Mouse (Mus musculus): Measurements from ENCODE around the gene Ubqln1. TPM values are rescaled to one million over a fixed set of nuclear protein-coding genes. Genes with fewer than 3 reads are reported as not detected.
A peak's percentile ranks its signal among the peaks of the same experiment; 100 is the strongest.

Ubqln1 gene
- 142 and 144 TPM in 2 replicates for polyA plus RNA-seq (2014; fragmentation: Nextera tagmentation; extraction: Ambion mirVana)

DNA sequence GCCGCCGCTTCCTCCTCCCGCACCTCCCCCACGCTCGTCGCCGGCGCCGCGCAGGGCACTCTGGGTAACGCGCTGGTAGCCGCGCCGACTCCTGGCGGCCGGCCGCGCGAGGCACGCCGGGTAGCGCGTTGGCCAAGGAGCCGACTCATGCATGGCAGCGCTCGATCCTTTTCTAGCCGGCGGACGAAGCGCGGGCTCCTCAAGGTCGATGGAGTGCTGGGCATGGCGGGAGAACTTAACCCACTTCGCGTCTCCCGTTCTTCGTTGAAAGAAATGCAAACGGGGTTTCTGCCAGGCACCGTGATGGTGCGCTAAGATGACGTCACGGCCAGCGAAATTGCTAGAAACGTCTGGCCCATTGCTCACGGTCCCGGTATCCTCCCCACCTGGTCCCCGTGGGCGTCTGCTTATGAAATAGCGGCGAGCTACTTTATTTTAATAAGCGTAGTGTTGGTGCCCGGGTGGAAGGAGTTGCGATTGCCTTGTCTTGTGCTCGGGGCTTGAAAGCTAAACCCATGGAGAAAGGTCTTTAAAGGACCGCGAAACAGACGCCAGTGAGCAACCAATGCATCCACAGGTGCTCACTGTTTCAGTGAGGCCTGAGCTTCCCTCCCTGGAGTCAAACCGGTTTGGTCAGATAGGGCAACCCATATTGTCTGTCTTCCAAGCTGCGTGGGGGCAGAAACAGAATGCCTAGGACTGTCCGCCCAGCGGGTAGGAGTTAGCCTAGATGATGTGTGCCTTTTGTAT lies at the start of gene Ubqln1:
Ubqln1 (minus strand) TSS at position 62 of the 750 bp plus-strand sequence.
- Histone ChIP-seq H3K4me1 (ENCODE audit: control insufficient read depth, insufficient read depth, low read length) (no peaks in the 10 kb centered on the region), H3K27ac (replicated peaks; ENCODE audit: low read depth, low read length) (peak within 1 kb of the TSS; percentile 72), H3K4me2 (ENCODE audit: low read depth, low read length) (peak within 1 kb of the TSS; percentile 79), H3K9ac (replicated peaks; ENCODE audit: low read length) (peak within 1 kb of the TSS; percentile 96), H3K36me3 (replicated peaks; ENCODE audit: control insufficient read depth, insufficient read depth, low read depth, low read length) (no peaks in the 10 kb centered on the region), H3K4me3 (ENCODE audit: low read depth, low read length) (peak within 1 kb of the TSS; percentile 100), H3K27me3 (ENCODE audit: control insufficient read depth, insufficient read depth, low read length) (no peaks in the 10 kb centered on the region), H3K9me3 (replicated peaks; ENCODE audit: control insufficient read depth, low read length) (no peaks in the 10 kb centered on the region)
- ATAC-seq (replicated peaks; ENCODE audit: insufficient number of reproducible peaks, low FRiP score, low TSS enrichment, low read depth): peak; percentile 86
- peak; percentile 91 for DNase-seq (ENCODE audit: low spot score)
- 3% methylated on average over 56 of the region's 62 CpGs for WGBS

DNA sequence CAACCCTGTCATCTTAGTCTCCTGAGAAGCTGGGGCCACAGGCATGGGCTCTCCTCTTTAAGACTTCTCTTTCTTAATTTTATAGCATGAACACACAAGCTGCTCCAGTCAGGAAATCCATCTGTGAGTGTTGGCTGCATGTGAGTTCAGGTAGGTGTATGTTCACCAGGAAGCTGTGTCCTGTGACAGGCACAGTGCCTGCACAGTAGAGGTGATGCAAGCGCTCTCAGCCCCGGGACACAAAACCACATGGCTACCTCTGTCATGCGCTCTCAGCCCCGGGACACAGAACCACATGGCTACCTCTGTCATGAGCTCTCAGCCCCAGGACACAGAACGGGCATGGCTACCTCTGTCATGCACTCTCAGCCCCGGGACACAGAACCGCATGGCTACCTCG lies 48.1 kb upstream of the Ubqln1 start:
- H3K27me3 ChIP-seq (ENCODE audit: control insufficient read depth, insufficient read depth, low read length): no peaks in the 10 kb centered on the region
- H3K4me3 ChIP-seq (ENCODE audit: low read depth, low read length): no peak overlapping the region
- H3K4me1 ChIP-seq (ENCODE audit: control insufficient read depth, insufficient read depth, low read length): no peaks in the 10 kb centered on the region
- ATAC-seq (replicated peaks; ENCODE audit: insufficient number of reproducible peaks, low FRiP score, low TSS enrichment, low read depth) (no peak), DNase-seq (ENCODE audit: low spot score) (no peak)
- no peak overlapping the region for H3K9ac ChIP-seq (replicated peaks; ENCODE audit: low read length)
- H3K27ac ChIP-seq (replicated peaks; ENCODE audit: low read depth, low read length): no peak overlapping the region
- H3K36me3 ChIP-seq (replicated peaks; ENCODE audit: control insufficient read depth, insufficient read depth, low read depth, low read length): no peaks in the 10 kb centered on the region; the same call in 1 of the 2 replicates
- WGBS: 84% methylated on average over 8 of the region's 8 CpGs
- no peaks in the 10 kb centered on the region for H3K9me3 ChIP-seq (replicated peaks; ENCODE audit: control insufficient read depth, low read length)
- H3K4me2 ChIP-seq (ENCODE audit: low read depth, low read length): no peak overlapping the region

DNA sequence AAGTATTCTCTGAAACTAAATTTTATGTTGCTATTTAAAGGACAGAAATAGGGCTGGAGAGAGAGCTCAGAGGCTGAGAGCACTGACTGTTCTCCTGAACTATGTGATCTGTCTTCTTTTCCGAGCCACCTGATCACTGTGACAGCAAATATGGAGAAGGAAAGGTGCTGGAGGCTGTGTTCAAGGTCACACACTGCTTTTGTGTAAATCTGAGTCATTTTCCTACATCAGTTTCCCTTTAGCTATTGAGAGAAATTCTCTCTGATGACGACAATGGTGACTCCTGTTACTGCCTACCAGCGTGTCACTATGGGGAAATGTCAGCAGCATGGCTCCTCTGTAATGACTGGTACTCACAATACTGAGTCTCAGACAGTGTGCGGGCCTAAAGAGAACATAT lies 46.2 kb upstream of the Ubqln1 start:
- Histone ChIP-seq H3K9ac (replicated peaks; ENCODE audit: low read length) (no peak overlapping the region), H3K27ac (replicated peaks; ENCODE audit: low read depth, low read length) (no peak overlapping the region), H3K4me3 (ENCODE audit: low read depth, low read length) (no peak overlapping the region), H3K4me2 (ENCODE audit: low read depth, low read length) (no peak overlapping the region), H3K4me1 (ENCODE audit: control insufficient read depth, insufficient read depth, low read length) (no peaks in the 10 kb centered on the region), H3K36me3 (replicated peaks; ENCODE audit: control insufficient read depth, insufficient read depth, low read depth, low read length) (no peaks in the 10 kb centered on the region; the same call in 1 of the 2 replicates), H3K27me3 (ENCODE audit: control insufficient read depth, insufficient read depth, low read length) (no peaks in the 10 kb centered on the region), H3K9me3 (replicated peaks; ENCODE audit: control insufficient read depth, low read length) (no peaks in the 10 kb centered on the region)
- ATAC-seq (replicated peaks; ENCODE audit: insufficient number of reproducible peaks, low FRiP score, low TSS enrichment, low read depth): no peak
- 82% methylated on average over 4 of the region's 4 CpGs for WGBS
- no peak for DNase-seq (ENCODE audit: low spot score)

DNA sequence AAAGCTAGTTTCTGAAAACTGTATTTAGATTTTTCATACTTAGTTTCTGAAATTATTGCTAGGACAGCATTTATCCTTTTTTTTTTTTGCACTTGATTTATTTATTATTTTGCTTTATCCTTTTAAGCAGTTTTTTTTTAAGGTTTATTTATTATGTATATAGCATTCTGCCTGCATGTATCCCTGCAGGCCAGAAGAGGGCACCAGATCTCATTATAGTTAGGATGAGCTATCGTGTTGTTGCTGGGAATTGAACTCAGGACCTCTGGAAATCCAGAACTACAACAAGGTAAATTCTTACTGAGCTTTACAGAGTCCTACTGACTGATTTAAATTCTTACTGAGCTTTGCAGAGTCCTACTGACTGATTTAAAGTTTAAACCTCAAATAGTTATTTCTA lies 37.8 kb upstream of the Ubqln1 start:
- no peak overlapping the region for H3K9ac ChIP-seq (replicated peaks; ENCODE audit: low read length)
- H3K36me3 ChIP-seq (replicated peaks; ENCODE audit: control insufficient read depth, insufficient read depth, low read depth, low read length): no peaks in the 10 kb centered on the region
- 83% methylated on average over 1 of the region's 1 CpGs for WGBS
- no peak for DNase-seq (ENCODE audit: low spot score)
- no peaks in the 10 kb centered on the region for H3K4me1 ChIP-seq (ENCODE audit: control insufficient read depth, insufficient read depth, low read length)
- ATAC-seq (replicated peaks; ENCODE audit: insufficient number of reproducible peaks, low FRiP score, low TSS enrichment, low read depth): no peak
- no peaks in the 10 kb centered on the region for H3K9me3 ChIP-seq (replicated peaks; ENCODE audit: control insufficient read depth, low read length)
- H3K27me3 ChIP-seq (ENCODE audit: control insufficient read depth, insufficient read depth, low read length): no peaks in the 10 kb centered on the region
- no peak overlapping the region for H3K4me3 ChIP-seq (ENCODE audit: low read depth, low read length)
- no peak overlapping the region for H3K4me2 ChIP-seq (ENCODE audit: low read depth, low read length)
- H3K27ac ChIP-seq (replicated peaks; ENCODE audit: low read depth, low read length): no peak overlapping the region

DNA sequence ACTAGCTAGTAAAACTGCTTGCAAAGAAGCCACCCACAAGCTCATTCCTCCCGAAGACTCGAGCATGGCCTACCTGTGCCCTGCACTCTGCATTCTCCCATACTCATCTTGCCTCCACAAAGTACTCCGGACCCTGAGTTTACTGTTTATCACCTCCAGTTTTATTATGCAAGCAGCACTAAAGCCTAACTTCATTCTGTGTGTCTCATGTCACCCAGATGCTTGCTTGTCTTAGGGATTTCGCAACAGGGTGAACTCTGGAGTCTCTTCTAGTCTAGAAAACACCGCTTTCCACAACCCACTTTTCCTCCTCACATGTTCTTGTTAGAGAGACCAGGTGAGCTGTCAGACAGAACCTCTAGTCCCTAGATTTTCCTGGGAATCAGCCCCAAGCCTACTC lies 33.5 kb upstream of the Ubqln1 start:
- WGBS: 93% methylated on average over 5 of the region's 5 CpGs
- Histone ChIP-seq H3K27me3 (ENCODE audit: control insufficient read depth, insufficient read depth, low read length) (no peaks in the 10 kb centered on the region), H3K9me3 (replicated peaks; ENCODE audit: control insufficient read depth, low read length) (no peaks in the 10 kb centered on the region), H3K4me1 (ENCODE audit: control insufficient read depth, insufficient read depth, low read length) (no peaks in the 10 kb centered on the region), H3K4me3 (ENCODE audit: low read depth, low read length) (no peak overlapping the region), H3K27ac (replicated peaks; ENCODE audit: low read depth, low read length) (no peak overlapping the region), H3K36me3 (replicated peaks; ENCODE audit: control insufficient read depth, insufficient read depth, low read depth, low read length) (no peaks in the 10 kb centered on the region), H3K4me2 (ENCODE audit: low read depth, low read length) (no peak overlapping the region), H3K9ac (replicated peaks; ENCODE audit: low read length) (no peak overlapping the region)
- ATAC-seq (replicated peaks; ENCODE audit: insufficient number of reproducible peaks, low FRiP score, low TSS enrichment, low read depth) (no peak), DNase-seq (ENCODE audit: low spot score) (no peak)

DNA sequence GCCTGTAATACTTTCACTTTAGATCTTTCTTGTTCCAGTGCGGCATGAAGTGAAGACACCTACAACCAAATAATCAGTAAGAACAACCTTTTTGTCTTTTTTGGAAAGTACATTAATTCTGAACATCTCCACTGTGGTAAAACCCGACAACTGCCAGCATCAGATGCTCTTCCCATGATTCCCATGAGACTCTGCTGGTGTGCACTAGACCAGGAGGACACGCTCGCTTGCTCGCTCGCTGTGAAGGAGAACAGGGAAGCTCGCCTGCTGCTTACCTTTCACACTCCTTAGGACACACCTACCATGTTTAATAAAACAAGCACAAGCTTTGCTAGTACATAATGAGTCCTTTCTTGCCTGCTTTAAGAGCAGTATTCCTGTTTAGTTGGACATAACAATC lies 21.1 kb upstream of the Ubqln1 start:
- H3K9ac ChIP-seq (replicated peaks; ENCODE audit: low read length): no peak overlapping the region
- H3K4me2 ChIP-seq (ENCODE audit: low read depth, low read length): no peak overlapping the region
- H3K4me1 ChIP-seq (ENCODE audit: control insufficient read depth, insufficient read depth, low read length): no peaks in the 10 kb centered on the region
- H3K36me3 ChIP-seq (replicated peaks; ENCODE audit: control insufficient read depth, insufficient read depth, low read depth, low read length): no peaks in the 10 kb centered on the region
- no peak overlapping the region for H3K4me3 ChIP-seq (ENCODE audit: low read depth, low read length)
- no peak overlapping the region for H3K27ac ChIP-seq (replicated peaks; ENCODE audit: low read depth, low read length)
- ATAC-seq (replicated peaks; ENCODE audit: insufficient number of reproducible peaks, low FRiP score, low TSS enrichment, low read depth) (no peak), DNase-seq (ENCODE audit: low spot score) (no peak)
- 87% methylated on average over 7 of the region's 7 CpGs for WGBS
- no peaks in the 10 kb centered on the region for H3K27me3 ChIP-seq (ENCODE audit: control insufficient read depth, insufficient read depth, low read length)
- no peaks in the 10 kb centered on the region for H3K9me3 ChIP-seq (replicated peaks; ENCODE audit: control insufficient read depth, low read length)

DNA sequence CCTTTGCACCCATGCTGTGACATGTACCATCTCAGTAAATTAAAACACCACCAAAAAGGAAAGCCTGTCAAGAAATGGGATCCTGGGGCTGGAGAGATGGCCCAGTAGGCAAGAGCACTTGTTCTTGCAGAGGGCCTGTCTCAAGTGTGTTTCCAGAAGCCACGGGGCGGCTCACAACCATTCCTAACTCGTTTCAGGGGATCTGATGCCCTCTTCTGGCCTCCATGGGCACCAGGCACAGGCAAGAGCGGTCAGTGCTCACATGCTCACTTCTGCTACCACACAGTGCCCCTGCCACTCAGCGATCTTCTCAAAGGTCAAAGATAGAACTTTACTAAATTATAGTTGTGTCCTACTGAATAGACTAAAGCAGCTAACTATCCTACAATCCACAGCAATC lies 17.2 kb upstream of the Ubqln1 start:
- H3K27me3 ChIP-seq (ENCODE audit: control insufficient read depth, insufficient read depth, low read length): no peaks in the 10 kb centered on the region

DNA sequence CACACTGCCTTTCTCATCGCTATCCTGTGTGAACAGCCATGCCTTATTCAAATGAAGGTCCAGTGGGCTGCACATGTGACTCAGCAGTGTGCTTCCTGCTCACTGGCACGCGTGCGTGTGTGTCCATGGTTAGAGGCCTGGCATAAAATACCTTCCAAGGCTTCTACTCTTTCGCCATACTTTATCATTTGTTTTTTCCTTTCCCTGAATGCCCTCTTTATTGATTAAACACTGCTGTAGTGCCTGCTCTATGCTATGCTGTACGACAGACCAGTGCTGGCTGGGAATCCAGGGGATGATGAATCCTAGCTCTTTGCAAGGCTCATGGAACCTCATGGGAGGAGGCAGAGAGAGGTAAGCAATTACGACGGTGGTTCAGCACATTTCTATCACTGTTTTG lies 16.6 kb upstream of the Ubqln1 start:
- Histone ChIP-seq H3K4me2 (ENCODE audit: low read depth, low read length) (no peak overlapping the region), H3K36me3 (replicated peaks; ENCODE audit: control insufficient read depth, insufficient read depth, low read depth, low read length) (no peaks in the 10 kb centered on the region), H3K4me3 (ENCODE audit: low read depth, low read length) (no peak overlapping the region), H3K27me3 (ENCODE audit: control insufficient read depth, insufficient read depth, low read length) (no peaks in the 10 kb centered on the region), H3K4me1 (ENCODE audit: control insufficient read depth, insufficient read depth, low read length) (no peaks in the 10 kb centered on the region), H3K9ac (replicated peaks; ENCODE audit: low read length) (no peak overlapping the region), H3K9me3 (replicated peaks; ENCODE audit: control insufficient read depth, low read length) (no peaks in the 10 kb centered on the region), H3K27ac (replicated peaks; ENCODE audit: low read depth, low read length) (no peak overlapping the region)
- WGBS: 91% methylated on average over 8 of the region's 8 CpGs
- DNase-seq (ENCODE audit: low spot score): no peak
- ATAC-seq (replicated peaks; ENCODE audit: insufficient number of reproducible peaks, low FRiP score, low TSS enrichment, low read depth): no peak

More for the DNA sequence above, 17.2 kb upstream of the Ubqln1 start:
- Histone ChIP-seq H3K27ac (replicated peaks; ENCODE audit: low read depth, low read length) (no peak overlapping the region), H3K4me1 (ENCODE audit: control insufficient read depth, insufficient read depth, low read length) (no peaks in the 10 kb centered on the region), H3K9me3 (replicated peaks; ENCODE audit: control insufficient read depth, low read length) (no peaks in the 10 kb centered on the region), H3K4me2 (ENCODE audit: low read depth, low read length) (no peak overlapping the region), H3K9ac (replicated peaks; ENCODE audit: low read length) (no peak overlapping the region), H3K4me3 (ENCODE audit: low read depth, low read length) (no peak overlapping the region), H3K36me3 (replicated peaks; ENCODE audit: control insufficient read depth, insufficient read depth, low read depth, low read length) (no peaks in the 10 kb centered on the region)
- DNase-seq (ENCODE audit: low spot score) (peak; percentile 18), ATAC-seq (replicated peaks; ENCODE audit: insufficient number of reproducible peaks, low FRiP score, low TSS enrichment, low read depth) (no peak)
- 40% methylated on average over 5 of the region's 5 CpGs for WGBS
